Mouse (Mus musculus) lung, adult 2 months (tissue): ENCODE results near the gene Aif1.

ENCODE experiments used
- CTCF ChIP-seq: fragments of 200-500 bp; IDR thresholded peaks from 2 replicates; pipeline ENCODE4 v1.5.1; 2011; ENCODE audit warnings: mild to moderate bottlenecking, low read length, control low read depth; ENCODE audit not compliant: insufficient read depth
- POLR2A ChIP-seq: fragments of 200-500 bp; IDR thresholded peaks from 2 replicates; pipeline ENCODE4 v1.6.1; 2011; ENCODE audit warnings: low read depth, mild to moderate bottlenecking, control low read depth, low read length, borderline replicate concordance; ENCODE audit errors: extremely low read depth

DNA sequence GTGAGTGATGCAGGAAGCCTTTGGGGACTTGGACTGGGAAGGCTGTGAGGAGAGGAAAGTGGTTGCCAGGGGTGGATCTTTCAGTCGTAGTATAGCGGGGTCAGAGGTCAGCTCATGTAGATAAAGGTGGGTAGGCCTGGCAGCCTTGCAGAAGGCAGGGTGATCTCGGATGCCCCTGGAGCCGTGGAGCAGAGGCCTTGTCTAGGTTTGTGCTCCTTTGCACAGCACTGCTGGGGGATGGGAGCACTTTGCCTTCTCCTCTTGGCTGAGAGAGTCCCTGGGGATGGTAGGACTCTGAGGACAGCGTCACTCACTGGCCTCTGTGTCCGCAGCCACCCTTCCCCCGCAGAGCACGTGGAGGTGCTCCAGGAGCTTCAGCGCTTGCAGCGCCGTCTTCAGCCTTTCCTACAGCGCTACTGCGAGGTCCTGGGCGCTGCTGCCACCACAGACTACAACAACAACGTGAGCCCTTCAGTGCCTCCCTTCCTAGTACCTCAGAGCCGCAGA lies 35.3 kb downstream of the Aif1 start:
- TF ChIP-seq CTCF (no peak), POLR2A (no peak)
